Mouse (Mus musculus) common myeloid progenitor, adult 5-6 weeks (primary cell): Measurements from ENCODE around the gene Kcnip1. TPM values are rescaled to one million over a fixed set of nuclear protein-coding genes. Genes with fewer than 3 reads are reported as not detected.

ENCODE experiments used
- ATAC-seq: replicated peaks from 2 replicates; pipeline ENCODE4 v1.8.0; 2016; ENCODE audit warnings: low read depth, mild to moderate bottlenecking, moderate TSS enrichment, inconsistent platforms; ENCODE audit not compliant: poor library complexity, severe bottlenecking
- total RNA-seq: library from RNA; stranded (forward); fragments of 200-1000, 187-1606 nt; gene quantifications from 2 replicates; pipeline ENCODE4 v1.2.3, GENCODE M21; 2017

Gene Kcnip1
- total RNA-seq, 1 experiment from 2014 or later = not detected

DNA sequence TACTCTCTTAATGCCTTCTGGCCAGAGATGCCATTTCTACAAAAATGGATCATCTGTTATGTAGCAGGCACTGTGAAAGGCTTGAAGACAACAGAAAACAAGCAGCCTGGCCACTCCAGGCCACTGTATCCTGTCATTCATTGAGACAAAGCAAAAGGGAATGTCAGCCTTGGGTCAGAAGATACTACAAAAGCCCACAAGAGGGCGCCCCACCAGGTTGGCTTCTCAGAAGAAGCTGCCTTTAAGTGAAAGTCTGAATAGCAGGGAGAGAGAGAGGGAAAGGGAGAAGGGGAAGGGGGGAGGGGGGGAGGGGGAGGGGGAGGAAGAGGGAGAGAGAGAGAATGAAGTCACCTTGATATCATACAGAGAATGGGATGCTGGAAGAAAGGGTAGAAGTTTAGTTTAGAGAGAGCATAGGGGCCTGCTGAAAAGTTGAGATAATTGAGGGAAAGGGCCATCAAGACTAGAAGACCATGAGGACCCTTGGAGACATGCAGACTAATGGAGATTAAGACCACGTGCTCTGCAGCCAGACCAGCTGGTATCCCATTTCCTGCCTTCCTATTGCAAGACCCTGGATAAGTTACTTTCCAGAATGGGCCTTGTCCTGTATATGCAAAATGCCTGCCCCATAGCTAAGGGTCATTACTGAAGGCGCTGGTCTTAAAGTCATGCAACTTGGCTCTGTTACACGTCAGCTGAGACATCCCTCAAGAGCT lies 48.7 kb downstream of the Kcnip1 start:
- ATAC-seq = peak; percentile 50

DNA sequence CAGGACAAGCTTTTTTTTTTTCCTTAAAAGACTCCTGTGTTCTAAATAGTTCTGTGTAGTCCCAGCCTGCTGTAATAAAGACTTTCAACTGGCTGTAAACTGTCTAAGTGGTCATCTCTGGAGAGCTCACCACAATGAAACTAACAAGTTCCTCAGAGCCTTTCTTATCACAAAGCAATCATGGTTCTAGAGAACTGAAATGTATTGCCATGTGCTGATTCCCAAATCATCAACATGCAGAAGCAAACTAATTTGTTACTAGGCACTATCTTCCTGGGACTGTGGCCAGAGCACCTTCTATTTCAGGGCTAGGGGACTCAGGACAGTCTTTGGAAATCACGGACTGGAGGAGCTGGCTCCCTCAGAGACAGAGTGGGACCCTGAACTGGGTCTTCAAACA lies 49.4 kb downstream of the Kcnip1 start:
- no peak for ATAC-seq

DNA sequence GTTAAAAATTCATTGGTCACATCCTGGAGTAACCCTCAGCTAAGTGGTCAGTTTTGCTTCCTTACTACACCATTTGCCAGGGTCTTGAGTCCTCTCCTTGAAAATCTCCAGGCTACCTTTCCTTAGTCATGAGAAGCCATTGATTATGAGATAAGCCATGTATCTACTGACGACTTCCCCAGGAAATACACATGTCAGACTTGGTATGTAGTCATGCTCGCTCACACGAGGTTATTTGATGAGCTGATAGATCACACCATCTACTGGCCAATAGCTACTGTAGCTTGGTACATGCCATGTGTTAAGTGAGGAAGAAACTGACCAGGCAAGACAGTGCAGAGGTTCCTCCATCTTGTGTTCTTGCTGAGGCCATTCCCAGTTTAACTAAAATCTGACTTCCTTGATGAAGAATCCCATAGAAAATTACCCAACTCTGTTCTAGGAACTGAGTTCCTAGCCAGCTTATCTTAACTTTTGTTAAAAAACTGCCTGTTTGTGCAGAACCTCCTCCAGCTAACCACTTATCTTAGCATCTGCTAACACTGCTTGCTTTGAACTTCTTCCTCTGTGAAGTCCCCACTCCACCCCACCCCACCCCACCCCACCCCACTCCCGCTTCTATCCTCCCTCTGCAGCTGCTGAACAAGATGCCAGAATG lies 53.4 kb downstream of the Kcnip1 start:
- 0 out of 2 replicates have a peak, but pooled peaks have one; percentile 22 for ATAC-seq

DNA sequence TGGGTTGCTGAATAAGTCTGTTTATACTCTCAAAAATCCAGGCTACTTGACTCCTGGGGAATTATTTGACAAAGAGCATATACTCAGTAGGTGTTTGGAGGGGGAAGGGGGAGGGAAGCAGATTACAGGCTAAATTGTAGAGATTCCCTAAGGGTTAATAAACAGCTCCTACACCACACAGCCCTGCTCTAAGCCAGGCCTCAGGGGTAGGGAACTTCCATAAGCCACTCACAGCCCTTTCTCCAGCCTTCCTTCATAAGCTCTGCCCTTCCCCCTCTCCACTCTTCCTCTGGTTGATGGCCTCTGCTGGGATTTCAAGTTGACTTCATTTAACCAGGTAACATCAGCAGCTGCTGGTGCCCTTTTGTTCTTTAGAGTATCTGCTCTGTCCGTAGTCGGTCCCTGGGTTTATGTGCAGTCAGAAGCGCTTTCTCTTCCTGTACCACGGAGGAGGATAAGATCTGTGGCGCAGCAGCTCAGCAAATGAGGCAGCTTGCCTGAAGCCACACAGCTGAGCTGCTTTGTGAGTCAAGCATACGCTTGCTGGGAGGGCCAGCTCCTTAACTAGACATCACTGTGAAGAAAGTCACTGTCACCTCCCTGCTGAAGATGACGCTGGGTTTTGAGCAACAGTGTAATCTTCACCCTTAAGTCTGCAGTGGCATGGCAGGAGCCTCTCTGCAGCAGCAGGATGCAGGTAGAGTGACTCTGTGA lies 54.2 kb downstream of the Kcnip1 start:
- ATAC-seq = peak; percentile 78

DNA sequence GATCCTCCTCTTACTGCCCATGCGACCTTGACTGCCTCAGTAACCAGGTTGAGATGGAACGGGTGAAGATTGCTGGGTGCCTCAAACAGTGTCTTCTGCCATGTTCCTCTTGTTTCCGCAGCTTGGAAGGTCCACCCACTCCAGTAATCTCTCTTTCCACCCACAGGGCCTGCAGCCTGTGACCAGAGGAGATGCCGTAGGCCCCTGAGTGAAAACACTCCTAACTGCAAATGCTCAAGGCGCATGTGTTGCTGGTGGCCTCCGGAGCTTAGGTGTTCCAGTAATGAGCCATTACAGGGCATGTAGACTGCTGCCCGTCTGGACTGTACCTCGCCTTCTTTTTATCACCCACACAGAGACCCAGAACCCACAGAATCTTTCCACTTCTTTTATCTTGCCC lies 55.3 kb downstream of the Kcnip1 start:
- ATAC-seq = no peak

DNA sequence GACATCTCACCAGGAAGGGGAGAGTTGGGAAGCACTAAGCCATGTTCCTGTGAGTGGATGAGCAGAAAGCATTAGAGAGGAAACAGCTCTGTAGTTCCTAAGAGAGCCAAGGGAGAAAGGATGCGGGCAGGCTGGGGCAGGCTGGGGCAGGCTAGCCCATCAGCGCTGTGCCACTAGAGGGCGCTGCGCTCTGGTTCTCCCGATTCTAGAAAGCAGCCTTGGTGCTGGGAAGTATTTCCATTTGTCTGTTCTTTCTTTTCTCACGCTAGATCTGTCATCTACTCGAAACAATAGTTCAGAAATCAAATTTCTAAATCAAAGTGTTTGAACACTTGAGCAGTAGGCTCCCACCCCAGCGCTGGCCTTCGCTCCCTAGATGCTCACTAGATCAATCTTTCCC lies 58.7 kb downstream of the Kcnip1 start:
- no peak for ATAC-seq

DNA sequence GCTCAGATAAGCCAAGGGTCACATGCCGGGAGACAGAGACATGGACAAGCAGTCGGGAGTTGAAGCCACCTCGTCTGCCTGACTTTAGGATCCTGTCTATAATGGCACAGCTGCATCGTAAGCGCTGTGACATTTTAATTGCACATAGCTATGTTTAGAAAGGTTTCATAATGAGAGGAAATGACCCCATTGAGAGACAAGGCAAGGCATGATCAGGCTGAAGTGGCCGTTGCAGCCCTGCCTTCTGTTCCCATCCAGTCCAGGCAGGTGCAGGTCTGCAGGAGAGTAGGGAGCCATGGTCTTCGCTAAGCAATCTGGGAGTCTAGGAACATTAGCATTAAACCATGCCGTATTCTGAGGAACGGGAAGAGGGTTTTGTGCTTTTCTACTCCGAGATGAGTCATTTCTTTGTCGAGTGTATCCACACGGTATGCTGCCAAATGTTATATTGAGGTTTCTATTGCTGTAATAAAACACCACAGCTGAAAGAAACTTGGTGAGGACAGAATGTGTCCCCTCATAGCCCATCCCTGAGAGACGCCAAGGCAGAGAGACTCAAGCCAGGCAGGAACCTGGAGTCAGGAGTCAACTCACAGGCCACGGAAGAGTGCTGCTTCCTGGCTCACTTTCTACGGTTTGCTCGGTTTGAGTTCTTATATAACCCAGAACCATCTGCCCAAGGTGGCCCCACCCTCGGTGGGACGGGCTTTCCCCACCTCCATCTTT lies 60.4 kb downstream of the Kcnip1 start:
- ATAC-seq = peak; percentile 31

DNA sequence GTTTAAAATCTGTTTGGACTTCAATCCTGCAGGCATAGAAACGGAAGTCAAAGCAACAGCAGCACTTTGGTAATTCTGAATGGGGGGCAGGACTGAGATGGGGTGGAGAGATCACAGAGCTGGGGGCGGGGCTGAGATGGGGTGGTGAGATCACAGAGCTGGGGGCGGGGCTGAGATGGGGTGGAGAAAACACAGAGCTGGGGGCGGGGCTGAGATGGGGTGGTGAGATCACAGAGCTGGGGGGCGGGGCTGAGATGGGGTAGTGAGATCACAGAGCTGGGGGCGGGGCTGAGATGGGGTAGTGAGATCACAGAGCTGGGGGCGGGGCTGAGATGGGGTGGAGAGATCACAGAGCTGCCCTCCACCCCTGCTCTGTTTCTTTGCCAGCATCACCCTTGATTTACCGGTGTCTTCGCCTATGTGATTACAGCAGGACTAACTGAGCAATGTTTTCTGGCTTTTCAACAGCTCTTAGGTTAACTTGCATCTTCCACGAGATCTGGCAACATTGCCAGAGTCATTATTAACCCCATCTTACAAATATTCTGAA lies 61.0 kb downstream of the Kcnip1 start:
- ATAC-seq = peak; percentile 50

DNA sequence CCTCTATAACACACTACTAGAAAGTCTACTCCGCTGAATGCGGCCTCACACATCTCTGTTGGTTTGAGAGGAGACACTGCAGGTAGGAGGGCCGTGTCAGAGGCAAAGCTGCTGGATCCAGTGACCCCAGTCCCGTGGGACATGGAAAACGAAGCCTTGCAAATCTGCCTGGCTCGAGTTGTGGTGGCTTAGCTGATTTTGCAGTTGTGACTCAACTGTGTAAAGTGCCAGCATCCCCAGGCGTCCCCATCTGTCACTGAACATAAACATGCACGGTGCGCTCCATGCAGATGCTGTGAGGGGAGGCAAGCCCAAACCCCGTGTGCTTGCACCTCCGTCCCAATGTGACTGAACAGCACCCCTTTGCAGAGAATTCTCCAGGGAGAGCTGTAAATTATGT lies 63.5 kb downstream of the Kcnip1 start:
- no peak for ATAC-seq

DNA sequence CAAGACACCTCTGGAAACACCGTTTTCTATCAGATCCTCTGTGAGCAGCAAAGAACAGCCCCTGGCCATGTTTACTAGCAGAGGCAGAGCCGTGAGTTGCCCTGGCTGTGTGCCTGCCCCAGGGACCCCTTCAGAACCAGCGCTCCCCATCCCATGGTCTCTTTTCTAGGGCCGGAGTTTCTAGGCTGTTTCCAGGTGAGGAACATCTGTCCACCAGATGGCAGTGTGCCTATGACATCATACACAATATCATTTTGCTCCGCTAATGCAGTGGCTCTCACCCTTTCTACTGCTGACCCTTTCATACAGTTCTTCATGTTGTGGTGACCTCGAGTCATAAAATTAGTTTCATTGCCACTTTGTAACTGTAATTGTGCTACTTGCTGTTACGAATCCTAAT lies 64.3 kb downstream of the Kcnip1 start:
- ATAC-seq = 0 out of 2 replicates have a peak, but pooled peaks have one; percentile 43

DNA sequence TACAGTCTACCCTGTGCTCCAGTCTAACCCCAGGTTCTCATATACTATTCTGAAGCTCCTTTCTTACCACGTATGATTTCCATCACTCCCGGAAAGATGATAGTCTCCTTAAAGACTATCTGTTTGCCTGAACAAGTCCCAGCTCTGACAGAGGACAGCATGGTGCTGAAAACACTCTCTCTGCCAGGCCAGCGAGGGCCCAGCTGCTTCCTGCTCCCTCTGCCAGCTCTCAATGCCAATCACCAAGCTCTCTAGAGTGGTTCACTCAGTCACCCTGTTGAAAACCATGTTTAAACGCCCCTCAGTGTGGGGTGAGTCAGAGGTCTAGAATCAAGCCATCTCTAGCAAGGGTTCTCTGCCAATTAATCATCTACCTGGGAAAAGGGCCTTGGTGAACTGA lies 65.1 kb downstream of the Kcnip1 start:
- no peak for ATAC-seq

DNA sequence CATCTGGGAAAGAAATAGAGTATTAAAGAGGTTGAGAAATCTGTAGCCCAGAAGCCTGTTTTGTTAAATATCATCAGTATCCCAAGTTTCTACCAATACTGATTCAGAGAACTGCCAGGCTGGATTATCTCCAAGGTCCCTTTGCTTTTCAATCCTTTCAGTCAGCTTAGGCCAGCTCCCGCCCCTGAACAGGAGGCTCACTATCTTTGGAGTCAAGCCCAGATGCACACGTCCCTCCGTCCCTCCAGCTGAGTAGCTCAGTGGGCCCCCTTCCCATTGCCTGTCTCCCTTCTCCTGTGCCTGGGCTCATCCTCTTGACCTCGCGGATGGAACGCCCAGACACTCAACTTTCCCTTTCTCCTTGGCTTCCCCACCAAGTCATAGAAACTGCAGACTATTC lies 65.6 kb downstream of the Kcnip1 start:
- ATAC-seq = no peak

DNA sequence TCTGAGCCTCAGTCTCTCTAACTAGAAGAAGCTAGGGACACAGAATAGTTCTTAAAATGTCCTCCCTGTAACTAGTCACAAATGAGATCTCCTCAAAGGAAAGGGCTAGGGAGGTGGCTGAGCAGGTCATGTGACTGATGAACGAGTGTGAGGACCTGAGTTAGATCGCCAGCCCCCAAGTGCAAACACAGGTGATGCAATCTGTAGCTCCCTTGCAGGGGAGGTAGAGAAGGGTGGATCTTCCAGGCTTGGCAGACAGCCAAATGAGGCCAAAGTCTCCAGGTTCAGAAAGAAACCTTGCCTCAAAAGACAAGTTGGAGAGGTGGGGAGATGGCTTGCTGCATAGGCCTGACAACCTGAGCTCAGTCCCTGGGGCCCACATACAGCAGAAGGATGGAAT lies 66.4 kb downstream of the Kcnip1 start:
- ATAC-seq = no peak

DNA sequence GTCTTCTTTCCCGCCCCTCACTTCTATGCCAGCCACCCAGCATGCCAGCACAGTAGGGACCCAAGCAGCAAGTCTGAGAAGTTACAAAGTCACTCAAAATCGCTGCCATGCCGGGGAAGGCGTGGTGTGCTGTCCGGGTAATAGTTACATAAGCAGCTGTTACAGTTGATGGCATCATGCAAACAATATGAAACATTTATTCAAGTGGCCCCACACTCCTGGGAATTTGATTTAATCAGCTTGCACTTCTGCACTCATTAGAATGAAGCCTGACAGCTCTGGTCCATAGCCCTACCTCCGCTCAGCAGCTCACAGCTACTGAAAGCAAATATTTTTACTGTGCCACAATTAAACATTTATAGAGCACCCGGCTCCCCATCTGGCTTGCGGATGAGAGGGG lies 67.2 kb downstream of the Kcnip1 start:
- no peak for ATAC-seq

DNA sequence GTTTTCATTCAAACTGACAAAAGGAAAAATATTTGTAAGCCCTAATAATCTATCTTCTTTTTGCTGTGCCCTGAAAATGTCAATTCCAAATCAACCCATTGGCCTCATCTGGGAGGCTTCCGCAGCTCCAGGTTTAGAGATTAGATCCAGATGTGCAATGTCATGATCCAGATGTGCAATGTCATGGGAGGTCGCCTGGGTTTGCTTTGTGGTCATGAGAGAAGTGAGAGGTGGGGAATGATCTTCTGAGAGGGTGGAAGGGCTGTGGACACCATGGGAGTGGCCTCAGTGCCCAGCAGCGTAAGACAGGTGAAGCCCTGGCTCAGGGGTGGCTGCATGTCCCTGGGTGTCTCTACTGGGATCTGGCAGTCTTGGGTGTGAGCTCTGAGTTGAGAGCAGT lies 69.9 kb downstream of the Kcnip1 start:
- ATAC-seq = no peak

DNA sequence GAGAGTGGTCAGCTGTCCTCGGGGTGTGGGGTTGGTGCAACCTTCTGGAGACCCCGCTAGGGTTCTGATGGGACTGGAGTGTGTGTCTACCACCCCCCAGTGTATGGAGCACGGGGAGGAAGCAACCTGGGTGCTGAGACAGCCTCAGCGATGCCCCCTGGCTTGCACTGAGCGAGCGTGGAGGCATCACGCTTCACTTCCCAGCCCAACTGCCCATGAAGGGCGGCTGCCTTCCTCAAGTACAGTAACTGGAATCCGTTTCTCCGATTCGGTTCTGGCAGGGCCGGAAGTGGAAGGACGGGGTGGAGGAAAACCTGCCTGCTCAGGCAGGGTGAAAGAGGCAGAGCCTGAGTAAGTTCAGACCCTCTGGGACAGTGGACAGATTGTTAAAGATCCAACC lies 71.5 kb downstream of the Kcnip1 start:
- no peak for ATAC-seq

DNA sequence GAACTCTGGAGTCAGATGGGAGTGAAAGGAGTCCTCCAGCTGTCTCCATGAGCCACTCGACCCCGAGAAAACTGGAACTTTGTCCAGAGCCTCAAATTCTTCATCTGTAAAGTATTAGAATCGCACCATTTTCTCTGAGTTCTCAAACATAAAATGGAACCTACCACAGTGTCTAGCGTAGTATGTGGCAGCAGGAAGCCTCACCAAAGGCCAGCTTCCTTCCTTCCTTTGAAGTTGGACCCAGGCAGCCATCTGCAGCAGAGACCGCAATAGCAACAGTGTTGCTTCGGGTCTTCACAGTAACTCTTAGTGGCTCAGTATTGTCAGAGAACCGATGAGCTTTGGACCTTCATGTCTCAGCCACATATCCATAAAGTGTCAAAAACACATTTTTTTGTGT lies 73.1 kb downstream of the Kcnip1 start:
- ATAC-seq = no peak

DNA sequence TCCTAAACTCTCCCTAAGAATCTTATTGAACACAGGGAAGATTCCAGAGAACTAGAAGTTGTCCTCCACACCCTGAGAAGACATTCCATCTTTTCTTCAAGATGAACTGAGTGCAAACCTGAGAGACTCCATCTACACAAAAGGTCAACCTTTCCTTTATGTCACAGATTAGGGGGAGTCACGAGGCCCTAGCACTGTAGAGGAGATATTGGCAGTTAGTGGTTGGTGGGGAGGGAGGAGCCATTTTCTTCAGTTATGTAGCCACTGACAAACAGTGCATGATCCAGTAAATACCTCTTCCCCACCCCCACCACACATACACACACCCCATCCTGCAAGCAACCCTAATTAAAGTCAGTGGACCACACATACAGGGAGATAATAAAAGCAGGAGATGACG lies 74.5 kb downstream of the Kcnip1 start:
- no peak for ATAC-seq

DNA sequence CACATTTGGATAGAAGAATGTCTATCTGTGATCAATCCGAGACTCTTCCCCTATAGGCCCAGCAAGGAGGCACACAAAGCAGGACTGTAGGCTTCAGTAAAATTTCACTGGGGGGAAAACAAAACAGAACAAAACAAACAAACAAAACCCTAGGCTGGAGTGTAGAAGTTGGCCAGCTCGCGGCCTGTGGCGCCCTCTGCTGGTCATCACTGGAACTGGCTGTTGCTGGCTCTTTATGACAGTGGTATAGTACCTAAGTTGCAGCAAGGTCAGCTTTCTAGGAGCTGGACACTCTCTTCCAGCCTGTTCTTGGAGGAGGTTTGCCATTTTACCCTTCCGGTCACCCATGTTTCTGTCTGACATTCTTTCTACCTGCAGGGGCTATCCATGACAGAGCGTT lies 75.4 kb downstream of the Kcnip1 start:
- peak; percentile 82 for ATAC-seq

DNA sequence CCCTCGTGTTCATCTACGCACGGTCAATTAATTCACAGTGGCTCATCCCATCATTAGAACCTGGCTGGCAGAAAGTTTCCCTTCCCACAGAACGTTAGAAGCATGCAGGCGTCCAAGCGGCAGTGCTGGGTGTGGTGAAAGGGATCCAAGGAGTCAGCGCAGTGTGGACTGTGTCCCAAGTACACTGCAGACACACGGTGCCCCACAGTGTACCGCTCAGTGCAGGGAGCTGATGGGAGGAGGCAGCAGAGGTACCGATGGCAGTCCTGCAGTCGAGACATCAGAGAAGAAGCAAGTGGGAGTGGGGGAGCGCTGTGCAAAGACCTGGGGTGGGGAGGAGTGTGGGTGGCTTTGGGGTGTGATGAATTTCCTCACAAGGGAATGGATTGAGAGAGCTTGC lies 78.7 kb downstream of the Kcnip1 start:
- ATAC-seq = no peak
